Mouse (Mus musculus) myocyte (in vitro differentiated cells): ENCODE results near the gene Adcy4. TPM values are rescaled to one million over a fixed set of nuclear protein-coding genes. Genes with fewer than 3 reads are reported as not detected.

Source experiments
- H3K27me3 ChIP-seq: one replicate; pipeline ENCODE4 v1.6.1; 2011; ENCODE audit not compliant: control insufficient read depth, insufficient read depth, insufficient read length
- H3K36me3 ChIP-seq: one replicate; pipeline ENCODE4 v1.6.1; 2011; ENCODE audit not compliant: control insufficient read depth, insufficient read depth
- H3K4me2 ChIP-seq: one replicate; pipeline ENCODE4 v1.6.1; 2011; ENCODE audit warnings: low read depth, control low read depth
- H3K4me3 ChIP-seq: one replicate; pipeline ENCODE4 v1.5.1; 2011; ENCODE audit warnings: mild to moderate bottlenecking, control low read depth, moderate library complexity
- H3K79me2 ChIP-seq: one replicate; pipeline ENCODE4 v1.6.1; 2011; ENCODE audit not compliant: control insufficient read depth, insufficient read depth
- H3ac ChIP-seq: one replicate; pipeline ENCODE4 v1.6.1; 2011; ENCODE audit not compliant: control insufficient read depth, insufficient read length
- CEBPB ChIP-seq: IDR thresholded peaks from 2 replicates; pipeline ENCODE4 v1.6.1; 2011; ENCODE audit warnings: mild to moderate bottlenecking, moderate library complexity; ENCODE audit not compliant: poor library complexity, insufficient read depth, severe bottlenecking
- E2F4 ChIP-seq: IDR thresholded peaks from one replicate; pipeline ENCODE4 v1.6.1; 2011; ENCODE audit warnings: mild to moderate bottlenecking, control low read depth, moderate library complexity; ENCODE audit not compliant: insufficient read depth
- MAX ChIP-seq: IDR thresholded peaks from one replicate; pipeline ENCODE4 v1.6.1; 2011; ENCODE audit warnings: low read depth, mild to moderate bottlenecking, control low read depth
- MYOD1 ChIP-seq, 3 experiments: IDR thresholded peaks; one replicate each; pipeline ENCODE4 v1.6.1; 2011; ENCODE audit warnings: control low read depth in 2 of 3, low read depth in 2 of 3, mild to moderate bottlenecking in 2 of 3, moderate library complexity in 1 of 3; ENCODE audit not compliant: insufficient read length in 2 of 3, control insufficient read depth in 1 of 3
- MYOG ChIP-seq, 3 experiments: IDR thresholded peaks; one replicate each; pipeline ENCODE4 v1.6.1; 2011; ENCODE audit warnings: control low read depth in 2 of 3, low read depth in 2 of 3, mild to moderate bottlenecking in 2 of 3; ENCODE audit not compliant: insufficient read length in 2 of 3, control insufficient read depth in 1 of 3, insufficient read depth in 1 of 3
- POLR2A ChIP-seq: IDR thresholded peaks from one replicate; pipeline ENCODE4 v1.6.1; 2011; ENCODE audit warnings: low read depth, mild to moderate bottlenecking, control low read depth, moderate library complexity; ENCODE audit not compliant: insufficient read length
- POLR2AphosphoS2 ChIP-seq: IDR thresholded peaks from one replicate; pipeline ENCODE4 v1.6.1; 2011; ENCODE audit warnings: low read depth, control low read depth; ENCODE audit not compliant: insufficient read length
- REST ChIP-seq: IDR thresholded peaks from one replicate; pipeline ENCODE4 v1.6.1; 2011; ENCODE audit warnings: mild to moderate bottlenecking, control low read depth, moderate library complexity; ENCODE audit not compliant: insufficient read depth, insufficient read length
- SRF ChIP-seq: IDR thresholded peaks from one replicate; pipeline ENCODE4 v1.6.1; 2011; ENCODE audit warnings: low read depth; ENCODE audit not compliant: control insufficient read depth, insufficient read length
- TCF12 ChIP-seq: IDR thresholded peaks from one replicate; pipeline ENCODE4 v1.6.1; 2011; ENCODE audit warnings: mild to moderate bottlenecking, control low read depth; ENCODE audit not compliant: poor library complexity, insufficient read depth, severe bottlenecking
- TCF3 ChIP-seq: IDR thresholded peaks from one replicate; pipeline ENCODE4 v1.6.1; 2011; ENCODE audit warnings: low read depth, control low read depth; ENCODE audit not compliant: insufficient read length
- USF1 ChIP-seq: IDR thresholded peaks from one replicate; pipeline ENCODE4 v1.6.1; 2011; ENCODE audit warnings: low read depth, mild to moderate bottlenecking, control low read depth, moderate library complexity
- polyA plus RNA-seq: library from polyadenylated mRNA; unstranded; fragments of >200 nt; fragmentation: generic; extraction: Trizol; gene quantifications from one replicate; pipeline ENCODE4 v1.2.1, GENCODE M21; 2012; ENCODE audit warnings: missing spikeins

The Adcy4 gene
- polyA plus RNA-seq, 1 experiment, result 0.06 TPM

DNA sequence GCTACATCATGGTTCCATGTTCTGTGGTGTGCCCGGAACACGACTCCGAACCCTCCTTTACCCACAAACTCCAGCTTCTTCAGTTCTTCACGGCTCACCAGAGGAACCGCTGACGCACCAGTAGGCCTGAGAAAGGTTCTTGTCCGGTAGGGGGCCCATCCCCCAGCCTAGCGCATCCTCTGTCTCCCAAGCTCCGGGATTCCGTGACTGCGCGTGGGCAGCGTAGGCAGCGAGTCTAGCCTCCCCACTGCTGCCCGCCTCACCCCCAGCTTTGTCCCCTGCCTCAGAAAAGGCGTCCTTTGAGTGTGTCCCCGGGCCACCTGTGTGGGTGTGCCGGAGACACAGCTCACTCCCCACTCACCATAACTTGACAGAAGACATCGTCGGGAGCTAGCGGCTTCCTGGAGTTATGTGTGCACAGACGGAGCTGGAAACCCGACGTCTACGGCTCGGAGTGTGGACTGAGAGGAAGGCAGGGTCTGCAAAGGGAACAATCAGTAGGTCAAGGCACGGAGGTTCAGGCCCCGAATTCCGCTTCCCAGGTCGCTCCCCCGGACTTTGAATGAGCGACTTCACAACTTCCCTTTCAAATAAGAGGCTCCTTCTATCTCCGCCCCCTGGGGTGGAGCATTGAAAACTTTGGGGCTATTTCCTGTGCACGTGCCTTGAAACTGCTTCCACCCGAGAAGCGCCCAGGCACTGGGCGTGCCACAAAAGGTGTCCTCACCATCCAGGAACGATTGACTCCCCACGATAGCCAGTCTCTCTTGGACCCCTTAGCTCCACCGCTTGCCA is 4.6 kb upstream of the Adcy4 start, which contains the start of gene Ripk3:
TSS of gene Ripk3 (minus strand) at position 610 of the 795 bp plus-strand sequence.
- Histone ChIP-seq H3K27me3 (peaks cover 9% of the 10 kb centered on the region), H3K4me3 (no peak within 1 kb of the TSS)
- TF ChIP-seq REST (no peak), SRF (no peak), CEBPB (no peak), TCF12 (no peak), E2F4 (no peak), MYOG (IDR thresholded peaks at IDR 0.05; ENCODE audit: control insufficient read depth in 1 of 3, insufficient read depth in 1 of 3, insufficient read length in 2 of 3, low read depth in 2 of 3) (no peak), MYOD1 (IDR thresholded peaks at IDR 0.05; ENCODE audit: control insufficient read depth in 1 of 3, insufficient read length in 2 of 3, low read depth in 2 of 3) (no peak), USF1 (no peak), POLR2AphosphoS2 (no peak), POLR2A (no peak), MAX (no peak), TCF3 (no peak)

DNA sequence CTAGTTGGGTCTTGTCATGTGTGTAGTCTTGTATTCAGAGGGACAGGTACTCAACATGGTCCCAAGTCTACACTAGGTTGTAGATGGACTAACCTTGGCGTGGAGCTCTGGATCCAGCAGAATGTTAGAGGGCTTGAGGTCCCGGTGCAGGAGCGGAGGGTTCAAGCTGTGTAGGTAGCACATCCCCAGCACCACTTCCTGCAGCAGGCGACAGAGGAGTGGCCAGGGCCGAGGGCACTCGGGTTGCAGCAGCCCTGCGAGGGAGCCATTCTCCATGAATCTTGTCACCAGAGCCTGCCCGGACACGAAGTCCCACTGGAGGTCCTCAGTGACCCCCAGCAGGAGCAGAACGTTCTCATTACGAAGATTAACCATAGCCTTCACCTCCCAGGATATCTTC is 3.8 kb upstream of the Adcy4 start:
- no peak overlapping the region for H3ac ChIP-seq
- H3K4me2 ChIP-seq, result no peak overlapping the region
- H3K79me2 ChIP-seq, result no peaks in the 10 kb centered on the region
- TF ChIP-seq MYOD1 (IDR thresholded peaks at IDR 0.05; ENCODE audit: control insufficient read depth in 1 of 3, insufficient read length in 2 of 3, low read depth in 2 of 3), result no peak
- no peak for TF ChIP-seq REST
- TF ChIP-seq MAX, result no peak
- TF ChIP-seq TCF3, result no peak
- TF ChIP-seq TCF12, result no peak
- TF ChIP-seq POLR2AphosphoS2, result no peak
- no peak for TF ChIP-seq USF1
- TF ChIP-seq MYOG (IDR thresholded peaks at IDR 0.05; ENCODE audit: control insufficient read depth in 1 of 3, insufficient read depth in 1 of 3, insufficient read length in 2 of 3, low read depth in 2 of 3), result no peak
- no peak for TF ChIP-seq E2F4
- no peak for TF ChIP-seq CEBPB
- TF ChIP-seq POLR2A, result no peak
- TF ChIP-seq SRF, result no peak
- no peak overlapping the region for H3K4me3 ChIP-seq
- peaks cover 9% of the 10 kb centered on the region for H3K27me3 ChIP-seq
- H3K36me3 ChIP-seq, result no peaks in the 10 kb centered on the region

More for the DNA sequence above, 4.6 kb upstream of the Adcy4 start, which contains the start of gene Ripk3:
- Histone ChIP-seq H3K79me2 (no peaks in the 10 kb centered on the region), H3K36me3 (no peaks in the 10 kb centered on the region), H3ac (no peak within 1 kb of the TSS), H3K4me2 (no peak within 1 kb of the TSS)

GRCm38 (mm10) chr14:55785195-55785594 is 1.3 kb upstream of the Adcy4 start:
- Histone ChIP-seq H3K4me3 (no peak overlapping the region), H3K36me3 (no peaks in the 10 kb centered on the region), H3K4me2 (no peak overlapping the region), H3K27me3 (peaks cover 9% of the 10 kb centered on the region), H3ac (no peak overlapping the region), H3K79me2 (no peaks in the 10 kb centered on the region)
- TF ChIP-seq E2F4 (no peak), TCF3 (no peak)

- TF ChIP-seq POLR2AphosphoS2, result no peak
- no peak for TF ChIP-seq MAX
- no peak for TF ChIP-seq USF1
- TF ChIP-seq REST, result no peak
- Histone ChIP-seq H3K4me2 (peak overlapping the region; percentile 56), H3K36me3 (no peaks in the 10 kb centered on the region), H3K79me2 (no peaks in the 10 kb centered on the region), H3ac (no peak overlapping the region), H3K27me3 (peaks cover 9% of the 10 kb centered on the region), H3K4me3 (no peak overlapping the region)
These were observed 531 bp downstream of the Adcy4 start for GRCm38 (mm10) chr14:55783171-55783957.

DNA sequence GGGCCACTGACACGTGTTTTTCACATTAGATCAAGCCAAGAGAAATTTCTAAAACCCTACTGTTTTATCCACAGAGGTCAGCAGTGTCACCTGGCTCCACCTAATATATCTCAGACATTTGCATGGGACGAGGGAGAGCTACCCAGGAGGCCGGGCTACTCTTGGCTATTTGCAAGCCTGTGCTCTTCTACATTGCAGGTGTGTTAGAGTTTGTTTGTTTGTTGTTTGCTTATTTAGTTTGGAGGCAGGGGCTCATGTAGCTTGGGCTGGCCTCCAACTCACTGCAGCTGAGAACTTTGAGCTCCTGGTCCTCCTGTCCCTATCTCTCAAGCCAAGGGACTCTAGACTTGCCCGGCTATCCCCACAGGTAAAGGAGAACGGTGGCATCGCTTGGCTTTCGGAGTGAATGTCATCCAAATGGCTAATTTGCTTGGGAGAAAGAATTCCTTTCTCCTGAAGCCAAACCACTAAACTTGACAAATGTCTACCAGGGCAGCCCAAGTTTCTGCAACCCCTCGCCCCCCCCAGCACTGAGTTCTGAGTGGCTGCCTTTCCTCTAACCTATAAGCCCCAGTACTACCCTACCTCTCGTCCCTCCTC is 1.4 kb downstream of the Adcy4 start:
- Histone ChIP-seq H3K27me3 (peaks cover 9% of the 10 kb centered on the region), H3K4me2 (peak overlapping the region; percentile 56), H3K79me2 (no peaks in the 10 kb centered on the region), H3K4me3 (no peak overlapping the region), H3K36me3 (no peaks in the 10 kb centered on the region), H3ac (no peak overlapping the region)
- TF ChIP-seq CEBPB, result no peak
- TF ChIP-seq POLR2AphosphoS2, result no peak
